Mouse (Mus musculus): Measurements from ENCODE around the gene Gdnf.

Gene Gdnf

GRCm38 (mm10) chr15:7858841-7859240 lies 48.2 kb downstream of the Gdnf start:
- in situ Hi-C loops (cut with MboI, MseI), result no loop called here

GRCm38 (mm10) chr15:7862890-7863289 lies 52.2 kb downstream of the Gdnf start:
- in situ Hi-C loops (cut with MboI, MseI), result loop anchor here in 1 of 2 experiments (10.0 kb wide), 1 partner anchor 1152 kb away; no protein-coding TSS in a partner anchor

GRCm38 (mm10) chr15:7863328-7863727 lies 52.7 kb downstream of the Gdnf start:
- in situ Hi-C loops (cut with MboI, MseI), result loop anchor here in 1 of 2 experiments (10.0 kb wide), 1 partner anchor 1151 kb away; no protein-coding TSS in a partner anchor

GRCm38 (mm10) chr15:7865305-7865704 lies 54.7 kb downstream of the Gdnf start:
- in situ Hi-C loops (cut with MboI, MseI), result loop anchor here in 1 of 2 experiments (10.0 kb wide), 1 partner anchor 1149 kb away; no protein-coding TSS in a partner anchor

- in situ Hi-C loops (cut with MboI, MseI), result no loop called here
Observed at GRCm38 (mm10) chr15:7872473-7872872, 61.8 kb downstream of the Gdnf start.

- in situ Hi-C loops (cut with MboI, MseI), result no loop called here
Observed at GRCm38 (mm10) chr15:7875879-7876278, 65.2 kb downstream of the Gdnf start.

GRCm38 (mm10) chr15:7877560-7878467 lies 67.2 kb downstream of the Gdnf start:
- in situ Hi-C loops (cut with MboI, MseI), result no loop called here

GRCm38 (mm10) chr15:7878861-7879260 lies 68.2 kb downstream of the Gdnf start:
- in situ Hi-C loops (cut with MboI, MseI), result no loop called here

GRCm38 (mm10) chr15:7879956-7880355 lies 69.3 kb downstream of the Gdnf start:
- in situ Hi-C loops (cut with MboI, MseI), result no loop called here

GRCm38 (mm10) chr15:7884181-7884580 lies 73.5 kb downstream of the Gdnf start:
- in situ Hi-C loops (cut with MboI, MseI), result no loop called here

- in situ Hi-C loops (cut with MboI, MseI), result no loop called here
Observed at GRCm38 (mm10) chr15:7885106-7885505, 74.5 kb downstream of the Gdnf start.

GRCm38 (mm10) chr15:7886591-7886990 lies 75.9 kb downstream of the Gdnf start:
- in situ Hi-C loops (cut with MboI, MseI), result no loop called here

Data from T-helper 17 cell (primary cell).